Comparison of ENCODE assay signal across 10 mouse cellular contexts in genomic region chr16:23953189-23953958, GRCm38 (mm10). TPM values are rescaled to one million over a fixed set of nuclear protein-coding genes. Genes with fewer than 3 reads are reported as not detected.
DNase-seq lines count a peak whose midpoint lies in the region; ATAC-seq and TF ChIP-seq lines count a peak whose summit lies in the region.
"Had no signal": no experiment of that assay in that cellular context is flagged by ENCODE, and none has a peak within 500 bp of the region (broad histone marks: within the 10 kb centered on the region; RNA-seq: fewer than 3 reads in every experiment).

No protein-coding gene starts in this region.

- no peaks in the 10 kb centered on the region for H3K4me1 ChIP-seq in midbrain, postnatal 0 days (ENCODE audit: insufficient read depth, low read length)

- H3K27me3 ChIP-seq in midbrain, postnatal 0 days (ENCODE audit: insufficient read depth, low read length): no peaks in the 10 kb centered on the region

- intact Hi-C loops in heart, postnatal 14 days (cut with DNase I): loop anchor here (2.0 to 5.0 kb wide), 3 partner anchors 55 to 501 kb away; no protein-coding TSS in a partner anchor
- intact Hi-C loops in left cerebral cortex, postnatal 36 days (cut with DNase I): loop anchor here (1.0 to 5.0 kb wide), 3 partner anchors 56 to 501 kb away; no protein-coding TSS in a partner anchor

- H3K27ac ChIP-seq in midbrain, postnatal 0 days (ENCODE audit: low read depth, low read length): peak overlapping the region; percentile 26; the same call in 1 of the 2 replicates

- H3K9me3 ChIP-seq in midbrain, postnatal 0 days (ENCODE audit: low read length): no peaks in the 10 kb centered on the region
- H3K9me3 ChIP-seq: megakaryocyte, embryonic 14.5 days had no signal

- H3K36me3 ChIP-seq in midbrain, postnatal 0 days (ENCODE audit: insufficient read depth, low read length): no peaks in the 10 kb centered on the region

- H3K9ac ChIP-seq in midbrain, postnatal 0 days (replicated peaks; ENCODE audit: low read length, poor library complexity, severe bottlenecking): no peak overlapping the region

- H3K4me2 ChIP-seq in midbrain, postnatal 0 days (ENCODE audit: low read depth, low read length, poor library complexity, severe bottlenecking): no peak overlapping the region

- peak; percentile 42 to 70 for DNase-seq in left cerebral cortex, adult 18-20 months (ENCODE audit: low spot score in 2 of 2)
- DNase-seq in left cerebral cortex, adult 9 months (ENCODE audit: low spot score in 2 of 2): no peak
- DNase-seq in NIH3T3 (ENCODE audit: low read depth): peak; percentile 86
- peak; percentile 55 to 79 for DNase-seq in heart, postnatal 14 days
- DNase-seq in left cerebral cortex, postnatal 36 days (ENCODE audit: low spot score in 2 of 2): peak; percentile 23 to 53
- DNase-seq in midbrain, postnatal 0 days (ENCODE audit: low spot score): peak; percentile 77

- H3K4me3 ChIP-seq in midbrain, postnatal 0 days (ENCODE audit: low read depth, low read length): no peak overlapping the region
- H3K4me3 ChIP-seq: erythroblast, embryonic 14.5 days; megakaryocyte, embryonic 14.5 days had no signal

- WGBS in midbrain, postnatal 0 days: 46% methylated on average over 11 of the region's 11 CpGs

- peak; percentile 87 for TF ChIP-seq CTCF in midbrain, postnatal 0 days (IDR thresholded peaks at IDR 0.05)

- ATAC-seq in common myeloid progenitor, adult 5-6 weeks (replicated peaks; ENCODE audit: low read depth, poor library complexity, severe bottlenecking): peak; percentile 65; the same call in 1 of the 2 replicates
- ATAC-seq in midbrain, postnatal 0 days (ENCODE audit: low FRiP score): peak; percentile 14; the same call in 1 of the 2 replicates
- no peak for ATAC-seq in monocyte, adult 5-6 weeks (replicated peaks; ENCODE audit: insufficient number of reproducible peaks, low FRiP score, low TSS enrichment, poor library complexity, severe bottlenecking)

RNA-seq across cellular contexts. Expression of gene Rtp2, which starts 21.2 kb away (rescaled TPM):
- under 1 TPM in 1 of 2 experiments, not detected in 1; 0.42 TPM for total RNA-seq in left cerebral cortex, adult 18-20 months (2021)
- not detected in 2 replicates for total RNA-seq in common myeloid progenitor, adult 5-6 weeks (2017)
- total RNA-seq in heart, postnatal 14 days (2021): not detected
- total RNA-seq in left cerebral cortex, postnatal 36 days (2021): not detected
- total RNA-seq in midbrain, postnatal 0 days (2014; rRNA removed): 0.47 and 1.4 TPM in 2 replicates
- polyA plus RNA-seq in midbrain, postnatal 0 days (2015; fragmentation: Nextera tagmentation; extraction: Ambion mirVana): 0.22 and 0.56 TPM in 2 replicates
- total RNA-seq in monocyte, adult 5-6 weeks (2017): not detected in 3 replicates
- polyA plus RNA-seq: erythroblast, embryonic 14.5 days had no signal

RNA-seq across cellular contexts. Expression of gene Gm37419, which starts 34.9 kb away (rescaled TPM):
- not detected for total RNA-seq in left cerebral cortex, adult 18-20 months (2021)
- not detected in 2 replicates for total RNA-seq in common myeloid progenitor, adult 5-6 weeks (2017)
- total RNA-seq in heart, postnatal 14 days (2021): not detected
- total RNA-seq in left cerebral cortex, postnatal 36 days (2021): not detected
- not detected in 2 replicates for total RNA-seq in midbrain, postnatal 0 days (2014; rRNA removed)
- not detected in 2 replicates for polyA plus RNA-seq in midbrain, postnatal 0 days (2015; fragmentation: Nextera tagmentation; extraction: Ambion mirVana)
- total RNA-seq in monocyte, adult 5-6 weeks (2017): not detected in 3 replicates
- polyA plus RNA-seq: erythroblast, embryonic 14.5 days had no signal

RNA-seq across cellular contexts. Expression of gene Bcl6, which starts 35.3 kb away (rescaled TPM):
- 10 to 100 TPM; 28.4 TPM for total RNA-seq in left cerebral cortex, adult 18-20 months (2021)
- 1.5 and 1.9 TPM in 2 replicates for total RNA-seq in common myeloid progenitor, adult 5-6 weeks (2017)
- total RNA-seq in heart, postnatal 14 days (2021): 10 to 100 TPM; 14.9 to 17.4 TPM
- 10 to 100 TPM; 26.0 to 30.1 TPM for total RNA-seq in left cerebral cortex, postnatal 36 days (2021)
- 2.5 and 3.2 TPM in 2 replicates for total RNA-seq in midbrain, postnatal 0 days (2014; rRNA removed)
- polyA plus RNA-seq in midbrain, postnatal 0 days (2015; fragmentation: Nextera tagmentation; extraction: Ambion mirVana): 0.22 and 0.31 TPM in 2 replicates
- total RNA-seq in monocyte, adult 5-6 weeks (2017): 74.7 to 91.8 TPM (median 83.1 TPM) in 3 replicates

Comparison
In these comparisons a context has a peak if more than half of its experiments do, and no peak if none do; other contexts are left out.
1. DNase-seq: peak in left cerebral cortex, adult 18-20 months (2 of 2), NIH3T3 (single experiment), heart, postnatal 14 days (2 of 2), left cerebral cortex, postnatal 36 days (2 of 2) and midbrain, postnatal 0 days (single experiment); none in left cerebral cortex, adult 9 months (0 of 2).